9 mouse cellular contexts compared by ENCODE assay signal in the genomic region with DNA sequence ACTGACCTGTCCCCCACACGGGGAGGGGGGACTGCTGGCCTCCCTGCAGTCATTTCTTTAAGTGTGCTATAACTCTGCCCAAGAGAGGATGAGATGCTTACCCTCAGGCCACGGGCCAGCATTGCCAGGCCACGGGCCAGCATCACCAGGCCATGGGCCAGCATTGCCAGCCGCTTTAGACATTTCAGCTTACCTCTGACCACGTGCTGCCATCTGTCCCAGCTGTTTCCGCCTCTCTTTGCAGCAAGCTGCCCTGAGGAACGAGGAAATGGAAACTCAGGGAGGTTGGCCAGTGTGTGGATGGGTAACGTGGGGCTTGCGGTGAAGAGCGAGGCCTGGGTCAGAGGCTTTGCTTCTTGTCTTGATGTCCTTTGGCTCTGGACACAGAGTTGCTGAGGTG. TPM values are rescaled to one million over a fixed set of nuclear protein-coding genes. Genes with fewer than 3 reads are reported as not detected.
"Had no signal": no experiment of that assay in that cellular context is flagged by ENCODE, and none has a peak within 500 bp of the region (broad histone marks: within the 10 kb centered on the region; RNA-seq: fewer than 3 reads in every experiment).

No protein-coding gene starts in this region.

- H3K4me2 ChIP-seq: liver, embryonic 13.5 days; lung, embryonic 14.5 days; midbrain, embryonic 12.5 days had no signal

- H3K4me3 ChIP-seq: liver, embryonic 13.5 days; midbrain, embryonic 12.5 days had no signal

- H3K4me1 ChIP-seq: midbrain, embryonic 12.5 days had no signal

- H3K9ac ChIP-seq: liver, embryonic 13.5 days; lung, embryonic 14.5 days; midbrain, embryonic 12.5 days had no signal

- H3K9me3 ChIP-seq: liver, embryonic 13.5 days; midbrain, embryonic 12.5 days had no signal

- H3K27ac ChIP-seq: liver, embryonic 13.5 days; macrophage; midbrain, embryonic 12.5 days; stomach, postnatal 0 days had no signal

- H3K36me3 ChIP-seq: liver, embryonic 13.5 days; midbrain, embryonic 12.5 days had no signal

- DNase-seq: kidney, adult 9 months; layer of hippocampus, postnatal 36 days; liver, embryonic 13.5 days had no signal

RNA-seq across cellular contexts. Expression of gene Gm27021, which starts 13.2 kb away (rescaled TPM):
- total RNA-seq: layer of hippocampus, postnatal 36 days; left cerebral cortex, postnatal 14 days; liver, adult 2 months had no signal
- polyA plus RNA-seq: liver, adult 2 months; macrophage had no signal
